Mouse (Mus musculus) cortical plate, adult 2 months (tissue): ENCODE results near the gene Epas1. TPM values are rescaled to one million over a fixed set of nuclear protein-coding genes. Genes with fewer than 3 reads are reported as not detected.

Experiments used
- H3K27ac ChIP-seq: fragments of 200-500 bp; 2 replicates; pipeline ENCODE4 v1.5.1; 2012; ENCODE audit warnings: low read length, control low read depth, inconsistent platforms; ENCODE audit not compliant: insufficient read depth
- H3K4me1 ChIP-seq: fragments of 200-500 bp; 2 replicates; pipeline ENCODE4 v1.6.1; 2011; ENCODE audit warnings: low read length; ENCODE audit not compliant: control insufficient read depth, insufficient read depth
- H3K4me3 ChIP-seq: fragments of 200-500 bp; 2 replicates; pipeline ENCODE4 v1.5.1; 2011; ENCODE audit warnings: mild to moderate bottlenecking, low read length, control low read depth; ENCODE audit not compliant: insufficient read depth
- CTCF ChIP-seq: fragments of 200-500 bp; IDR thresholded peaks from 2 replicates; pipeline ENCODE4 v1.5.1; 2011; ENCODE audit warnings: mild to moderate bottlenecking, control low read depth, low read length; ENCODE audit not compliant: insufficient read depth; ENCODE audit errors: extremely low read depth
- POLR2A ChIP-seq: fragments of 200-500 bp; IDR thresholded peaks from 2 replicates; pipeline ENCODE4 v1.6.1; 2011; ENCODE audit warnings: mild to moderate bottlenecking, low read length, control low read depth; ENCODE audit not compliant: insufficient read depth; ENCODE audit errors: extremely low read depth
- polyA plus RNA-seq: library from polyadenylated mRNA; depleted of rRNA; stranded (reverse); fragments of >200 nt; gene quantifications from 2 replicates; pipeline ENCODE4 v1.2.3, GENCODE M21; 2012

Gene Epas1
- polyA plus RNA-seq, 1 experiment = 76.0 TPM

GRCm38 (mm10) chr17:86785612-86786011 is 32.1 kb downstream of the Epas1 start:
- H3K27ac ChIP-seq = peak overlapping the region; percentile 52; the same call in 1 of the 2 replicates
- H3K4me1 ChIP-seq = peaks cover 10% of the 10 kb centered on the region

GRCm38 (mm10) chr17:86786496-86786895 is 33.0 kb downstream of the Epas1 start:
- H3K4me1 ChIP-seq = peaks cover 8% of the 10 kb centered on the region
- TF ChIP-seq CTCF = no peak
- TF ChIP-seq POLR2A = no peak
- H3K4me3 ChIP-seq = no peak overlapping the region
- H3K27ac ChIP-seq = peak overlapping the region; percentile 52

More at GRCm38 (mm10) chr17:86785612-86786011, 32.1 kb downstream of the Epas1 start:
- no peak overlapping the region for H3K4me3 ChIP-seq
- no peak for TF ChIP-seq CTCF
- TF ChIP-seq POLR2A = 0 out of 2 replicates have a peak, but pooled peaks have one; percentile 24

DNA sequence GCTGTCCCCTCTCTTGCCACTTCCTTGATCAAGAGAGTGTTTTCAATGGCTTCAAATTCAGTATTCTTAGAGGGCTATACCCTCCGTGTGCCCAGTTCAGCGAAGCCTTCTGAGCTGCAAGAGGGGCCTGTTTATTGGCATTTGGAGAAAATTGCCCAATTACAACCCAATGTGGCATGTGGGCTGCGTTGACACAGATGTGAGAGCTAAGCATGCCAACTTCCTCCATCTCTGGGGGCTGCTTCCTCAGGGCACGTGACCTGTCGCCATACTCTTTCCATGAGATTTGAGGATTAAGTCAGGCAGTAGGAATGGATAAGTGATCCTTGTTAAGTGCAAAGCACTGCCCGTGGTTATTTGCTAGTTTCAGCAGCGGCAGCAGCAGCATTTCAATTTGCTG is 34.3 kb downstream of the Epas1 start:
- no peak overlapping the region for H3K4me3 ChIP-seq
- no peak for TF ChIP-seq POLR2A
- TF ChIP-seq CTCF = no peak
- H3K4me1 ChIP-seq = peaks cover 8% of the 10 kb centered on the region
- H3K27ac ChIP-seq = no peak overlapping the region

DNA sequence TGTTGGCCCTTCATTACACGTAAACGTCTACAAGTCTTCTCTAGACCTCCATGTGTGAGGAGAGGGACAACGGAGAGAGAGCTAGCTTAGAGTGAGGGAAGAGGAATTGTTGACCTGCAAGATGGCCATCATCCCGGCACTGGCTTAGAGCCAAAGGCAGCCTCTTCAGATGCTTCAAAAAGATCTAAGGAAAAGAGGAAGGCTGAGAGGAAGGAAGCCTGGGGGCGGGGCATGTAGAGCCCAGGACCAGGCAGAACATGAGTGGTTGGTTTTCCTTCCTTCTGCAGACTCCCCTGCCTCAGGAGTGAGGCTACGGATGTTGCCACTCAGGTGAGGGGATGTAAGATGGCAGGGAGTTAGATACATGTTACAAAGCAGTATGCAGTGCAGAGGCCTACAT is 34.8 kb downstream of the Epas1 start:
- Histone ChIP-seq H3K4me1 (peaks cover 8% of the 10 kb centered on the region), H3K4me3 (no peak overlapping the region), H3K27ac (no peak overlapping the region)
- TF ChIP-seq POLR2A = no peak
- TF ChIP-seq CTCF = no peak

GRCm38 (mm10) chr17:86791925-86792324 is 38.4 kb downstream of the Epas1 start:
- Histone ChIP-seq H3K4me3 (no peak overlapping the region), H3K4me1 (no peaks in the 10 kb centered on the region), H3K27ac (no peak overlapping the region)
- no peak for TF ChIP-seq POLR2A
- no peak for TF ChIP-seq CTCF

GRCm38 (mm10) chr17:86795773-86796172 is 42.3 kb downstream of the Epas1 start:
- H3K27ac ChIP-seq = no peak overlapping the region
- no peak for TF ChIP-seq CTCF
- TF ChIP-seq POLR2A = no peak
- H3K4me1 ChIP-seq = peaks cover 2% of the 10 kb centered on the region; the same call in 1 of the 2 replicates
- H3K4me3 ChIP-seq = no peak overlapping the region

GRCm38 (mm10) chr17:86797031-86797430 is 43.5 kb downstream of the Epas1 start:
- Histone ChIP-seq H3K4me3 (no peak overlapping the region), H3K4me1 (peaks cover 2% of the 10 kb centered on the region; the same call in 1 of the 2 replicates), H3K27ac (no peak overlapping the region)
- TF ChIP-seq CTCF (no peak), POLR2A (no peak)

- H3K4me3 ChIP-seq = no peak overlapping the region
- TF ChIP-seq POLR2A (no peak), CTCF (no peak)
Observed at GRCm38 (mm10) chr17:86798460-86798859, 45.0 kb downstream of the Epas1 start.

GRCm38 (mm10) chr17:86798951-86799350 is 45.5 kb downstream of the Epas1 start:
- TF ChIP-seq CTCF (no peak), POLR2A (no peak)
- Histone ChIP-seq H3K4me3 (no peak overlapping the region), H3K27ac (peak overlapping the region; percentile 6; the same call in 1 of the 2 replicates), H3K4me1 (peaks cover 2% of the 10 kb centered on the region; the same call in 1 of the 2 replicates)

More at GRCm38 (mm10) chr17:86798460-86798859, 45.0 kb downstream of the Epas1 start:
- Histone ChIP-seq H3K4me1 (peaks cover 2% of the 10 kb centered on the region; the same call in 1 of the 2 replicates), H3K27ac (peak overlapping the region; percentile 49; the same call in 1 of the 2 replicates)

DNA sequence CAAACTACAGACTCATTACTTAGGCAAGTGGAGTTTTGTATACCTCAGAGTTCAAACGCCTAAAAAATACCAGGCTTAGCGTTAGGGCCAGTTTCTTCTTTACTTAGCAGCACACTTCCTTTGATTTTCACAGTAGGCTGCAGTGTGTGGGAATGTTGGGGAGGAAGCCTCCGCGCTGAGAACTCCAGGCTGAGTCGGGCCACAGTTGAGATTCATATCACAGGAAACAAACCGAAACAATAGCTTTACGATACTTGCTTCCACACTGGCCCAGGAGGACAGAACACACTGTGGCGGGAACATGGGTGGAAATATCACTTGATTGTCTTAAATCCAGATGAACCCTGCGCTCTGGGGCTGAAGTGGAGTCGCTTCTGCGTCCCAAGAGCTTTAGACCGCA is 47.0 kb downstream of the Epas1 start:
- H3K27ac ChIP-seq = no peak overlapping the region

More for the DNA sequence above, 47.0 kb downstream of the Epas1 start:
- no peak overlapping the region for H3K4me3 ChIP-seq
- no peak for TF ChIP-seq CTCF
- TF ChIP-seq POLR2A = no peak
- H3K4me1 ChIP-seq = peaks cover 2% of the 10 kb centered on the region; the same call in 1 of the 2 replicates
